Mouse (Mus musculus): Measurements from ENCODE around the gene Mcm2.

Gene Mcm2

DNA sequence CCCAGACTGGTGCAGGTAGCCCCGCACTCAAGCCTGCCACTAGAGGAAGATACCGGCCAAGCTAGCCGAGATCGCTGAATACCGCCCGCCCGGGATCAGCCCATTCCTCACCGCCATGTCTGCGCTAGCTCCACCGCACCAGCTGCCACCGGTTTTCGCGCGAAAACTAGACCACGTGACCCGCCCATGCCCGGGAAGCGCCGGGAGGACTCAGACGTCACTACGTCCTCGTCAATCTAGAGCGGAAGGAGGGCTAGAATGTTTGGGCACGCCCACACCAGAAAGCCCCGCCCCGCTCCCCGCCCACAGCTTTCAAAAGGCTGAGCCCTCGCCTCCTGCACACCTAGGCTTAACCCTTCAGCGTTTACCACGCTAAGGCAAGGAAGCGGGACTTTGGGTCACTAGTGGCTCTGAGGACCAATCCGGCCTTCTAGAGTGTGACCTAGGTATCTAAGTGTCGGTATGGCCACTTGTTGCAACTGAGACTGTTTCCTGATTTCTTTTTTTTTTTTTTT lies at the start of gene Mcm2:
Gene Mcm2 (minus strand): TSS at position 247 of the 515 bp plus-strand sequence.
- DNase-seq (ENCODE audit: low spot score) = peak; percentile 91

DNA sequence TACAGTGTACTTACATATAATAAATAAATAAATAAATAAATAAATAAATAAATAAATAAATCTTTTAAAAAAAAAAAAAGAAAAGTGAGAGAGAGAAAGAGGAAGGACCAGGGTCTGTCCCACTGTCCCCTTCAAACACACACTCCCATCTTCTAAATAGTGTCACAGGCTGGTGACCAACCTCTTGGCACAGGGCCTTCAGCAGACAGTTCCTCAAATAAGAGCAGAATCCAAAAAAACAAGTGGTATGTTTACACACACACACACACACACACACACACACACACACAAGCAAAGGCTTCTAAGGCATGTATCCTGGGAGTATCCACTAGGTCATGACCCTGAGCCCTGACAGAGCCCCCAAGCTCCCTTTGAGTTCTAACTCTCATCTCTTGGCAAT lies 49.2 kb upstream of the Mcm2 start:
- DNase-seq (ENCODE audit: low spot score) = no peak

DNA sequence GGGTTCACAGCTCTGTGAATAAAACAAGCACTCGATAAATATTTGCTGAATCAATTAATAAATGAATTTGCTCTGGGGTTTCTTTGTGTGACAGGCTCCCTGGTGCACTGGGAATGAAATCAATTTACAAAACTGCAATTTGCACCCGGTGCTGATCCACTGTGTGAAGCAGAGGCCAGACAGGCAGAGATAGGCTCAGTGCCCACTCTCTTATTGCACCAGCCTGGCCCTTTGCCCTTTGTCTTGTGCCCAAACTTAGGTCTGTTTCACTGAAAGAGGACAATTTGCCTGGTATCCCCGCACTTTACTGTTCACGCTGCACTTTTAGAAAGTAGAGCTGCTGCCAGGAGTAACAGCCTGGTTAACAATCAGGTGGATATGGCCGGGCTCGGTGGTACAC lies 47.9 kb upstream of the Mcm2 start:
- DNase-seq (ENCODE audit: low spot score) = no peak

DNA sequence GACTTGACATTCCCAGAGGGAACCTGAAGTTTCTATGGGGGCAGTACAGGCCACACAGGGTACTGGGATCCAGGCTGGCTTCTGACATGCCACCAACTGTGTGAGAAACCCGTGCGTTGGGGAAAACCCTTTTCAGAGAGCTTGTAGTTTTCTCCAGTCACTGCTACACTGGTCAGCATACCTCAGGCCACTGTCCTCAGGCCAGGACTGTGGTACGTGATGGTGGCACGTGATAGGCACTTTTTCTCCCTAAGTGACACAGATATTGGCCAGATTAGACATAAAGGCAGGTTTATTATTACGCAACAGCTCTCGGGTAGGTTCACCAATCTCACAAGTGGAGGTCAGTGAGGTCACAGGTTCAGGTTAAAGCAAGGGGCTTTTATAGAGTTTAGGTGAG lies 45.1 kb upstream of the Mcm2 start:
- DNase-seq (ENCODE audit: low spot score) = no peak

DNA sequence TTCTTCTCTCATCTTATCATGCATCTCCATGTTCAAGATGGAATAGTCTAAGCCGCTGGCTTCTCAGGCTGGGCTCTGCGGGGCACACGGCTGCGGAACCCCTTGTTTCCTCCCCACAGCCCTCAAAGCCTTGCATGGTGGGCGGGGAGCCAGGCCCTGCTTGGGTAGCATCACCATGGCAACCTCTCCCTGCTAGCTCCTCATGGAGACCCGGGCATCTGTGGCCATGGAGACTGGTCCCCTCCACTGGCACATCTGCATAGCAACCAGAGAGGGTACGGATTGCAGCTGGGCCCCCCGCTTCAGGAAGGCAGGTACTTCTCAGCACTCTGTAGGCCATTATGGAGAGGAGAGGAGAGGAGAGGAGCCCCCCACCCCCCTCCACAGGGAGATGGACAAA lies 44.0 kb upstream of the Mcm2 start:
- no peak for DNase-seq (ENCODE audit: low spot score)

DNA sequence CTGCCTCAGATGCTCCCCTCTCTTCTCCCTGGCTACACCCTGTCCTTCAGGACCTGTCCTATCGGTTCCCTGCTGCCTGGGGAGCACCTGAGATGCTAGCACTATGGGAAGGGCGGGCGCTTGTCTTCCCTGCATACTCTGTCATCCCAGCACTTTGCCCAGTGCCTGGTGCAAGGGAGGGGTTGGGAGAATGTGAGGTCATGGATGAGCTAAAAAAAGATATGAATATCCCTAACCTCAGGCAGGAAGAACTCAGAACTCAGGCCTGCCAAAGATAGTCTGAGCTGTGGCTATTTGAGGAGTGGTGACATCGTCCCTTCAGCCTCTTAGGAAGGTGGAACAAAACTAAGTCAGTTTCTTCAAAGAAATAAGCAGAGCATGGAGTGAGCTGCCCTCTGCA lies 43.0 kb upstream of the Mcm2 start:
- DNase-seq (ENCODE audit: low spot score) = no peak

DNA sequence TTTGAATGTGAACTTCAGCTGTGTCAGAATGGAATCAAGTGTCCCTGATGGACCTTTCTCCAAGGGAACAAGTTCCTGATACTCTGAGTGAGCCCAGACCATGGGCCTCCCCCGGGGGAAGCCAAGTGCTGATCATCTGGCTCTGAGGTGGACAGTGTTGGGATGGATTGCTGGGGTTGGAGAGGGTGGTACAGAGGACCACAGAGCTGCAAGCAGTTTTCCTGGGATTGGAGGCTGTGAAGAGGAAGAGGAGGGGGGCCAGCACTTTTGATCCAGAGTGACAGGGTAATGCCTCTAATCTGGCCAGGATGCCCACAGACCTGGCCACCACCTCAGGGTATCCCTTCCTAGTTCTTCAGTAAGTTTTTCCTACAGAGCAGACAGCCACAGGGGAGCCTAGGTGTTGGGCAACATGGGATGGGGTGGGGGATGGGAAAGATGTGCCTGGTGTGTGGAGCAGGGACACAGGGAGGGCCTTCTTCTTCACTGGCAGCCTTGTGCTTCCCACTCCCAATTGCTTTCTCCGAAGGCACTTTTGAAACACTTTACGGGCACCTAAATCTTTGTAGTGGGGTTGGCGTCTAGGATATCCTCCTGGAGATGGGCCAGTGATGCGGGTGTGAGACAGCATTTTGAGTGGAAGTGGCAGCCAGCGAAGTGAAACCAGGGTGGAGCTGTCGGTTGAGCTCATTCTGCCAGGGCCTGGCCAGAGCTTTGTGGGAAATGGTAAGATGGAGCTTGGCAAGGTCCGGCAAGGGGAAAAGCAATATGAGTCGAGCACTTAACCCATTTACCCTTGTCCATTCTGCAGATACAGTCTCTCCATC lies 41.7 kb upstream of the Mcm2 start:
- no peak for DNase-seq (ENCODE audit: low spot score)

DNA sequence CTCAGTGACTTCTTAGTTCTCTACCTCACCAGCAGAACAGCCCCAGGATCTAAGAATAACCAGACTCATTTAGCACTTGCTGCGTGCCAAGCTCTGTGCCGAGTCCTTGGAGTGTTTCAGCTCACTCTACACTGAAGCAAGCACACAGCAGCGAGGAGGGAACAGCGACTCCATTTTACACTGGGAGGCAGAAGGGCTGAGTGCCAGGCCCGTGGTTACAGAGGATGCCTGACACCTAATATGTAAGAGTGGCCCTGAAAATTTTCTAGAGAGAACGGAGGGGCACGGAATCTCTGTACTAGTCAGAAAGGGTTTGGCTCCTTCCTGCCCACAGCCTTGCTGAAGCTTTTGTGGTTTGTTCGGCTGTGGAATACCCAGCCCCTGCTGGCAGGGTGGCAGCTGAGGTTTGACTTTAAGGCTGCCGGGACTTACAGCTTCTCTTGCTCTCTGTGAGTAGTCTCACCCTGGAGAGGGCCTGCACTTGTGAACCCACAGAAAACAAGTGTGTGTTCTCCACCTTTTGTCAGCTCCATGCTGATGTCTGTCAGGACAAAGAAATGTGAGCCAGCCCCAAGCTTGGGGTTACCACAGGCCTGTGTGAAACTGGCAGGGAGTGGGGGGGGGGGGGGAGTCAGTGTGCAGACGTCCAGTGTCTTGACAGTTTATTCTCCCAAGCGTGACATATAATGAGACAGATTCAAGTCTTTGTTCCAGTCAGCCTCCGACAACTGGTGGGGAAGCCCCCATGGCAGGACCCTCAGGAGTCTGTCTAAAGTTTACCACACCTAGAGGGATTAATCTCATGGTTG lies 40.9 kb upstream of the Mcm2 start:
- DNase-seq (ENCODE audit: low spot score) = no peak

DNA sequence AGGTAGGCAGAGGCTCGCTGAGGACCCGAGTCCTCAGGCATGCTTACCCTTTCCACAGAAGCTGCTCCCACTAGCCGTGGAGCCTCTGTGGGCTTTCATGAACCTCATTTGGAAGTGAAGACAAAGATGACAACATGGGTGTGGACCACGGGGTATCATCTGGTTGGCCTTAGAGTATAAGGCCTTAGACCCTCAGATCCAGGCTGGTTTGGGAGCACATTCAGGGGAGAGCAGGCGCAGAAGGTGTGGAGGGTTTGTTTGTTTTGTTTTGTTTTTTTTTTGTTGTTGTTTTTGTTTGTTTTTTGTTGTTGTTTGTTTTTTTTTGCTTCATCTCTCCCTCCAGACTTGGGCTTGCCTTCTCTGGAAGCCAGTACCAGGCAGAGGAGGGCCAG lies 40.1 kb upstream of the Mcm2 start:
- no peak for DNase-seq (ENCODE audit: low spot score)

DNA sequence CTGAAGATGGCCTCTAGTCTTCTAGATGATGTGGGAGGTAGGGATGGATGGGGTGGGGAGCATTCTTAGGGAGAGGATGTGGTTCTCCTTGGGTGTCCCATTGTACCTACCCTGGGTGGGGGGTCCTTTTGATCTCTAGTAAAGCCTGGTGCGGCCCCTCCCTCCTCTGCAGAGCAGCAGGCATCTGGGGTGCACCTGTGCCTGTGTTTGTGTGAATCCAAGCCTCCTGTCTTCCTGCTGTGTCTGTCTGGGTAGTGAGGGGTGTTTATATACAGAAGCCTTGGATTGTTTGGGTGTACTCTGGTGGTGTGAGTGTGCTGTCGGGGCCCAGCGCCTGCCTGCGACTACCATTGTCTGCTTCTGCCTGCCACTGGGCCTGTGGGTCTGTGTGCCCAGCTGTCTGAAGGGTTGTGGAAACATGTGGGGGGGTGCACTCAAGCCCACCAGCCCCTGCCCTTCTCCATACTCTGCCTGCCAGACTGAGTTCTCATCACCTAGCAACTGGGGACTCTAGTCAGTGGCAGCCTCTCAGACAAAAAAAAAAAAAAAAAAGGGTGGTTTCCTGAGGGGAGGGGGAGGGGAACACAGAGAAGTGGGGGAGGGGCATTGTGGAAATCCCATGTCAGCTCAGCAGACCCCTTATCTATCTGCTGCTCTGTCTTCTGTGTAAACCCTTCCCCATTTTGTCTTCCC lies 39.5 kb upstream of the Mcm2 start:
- no peak for DNase-seq (ENCODE audit: low spot score)

DNA sequence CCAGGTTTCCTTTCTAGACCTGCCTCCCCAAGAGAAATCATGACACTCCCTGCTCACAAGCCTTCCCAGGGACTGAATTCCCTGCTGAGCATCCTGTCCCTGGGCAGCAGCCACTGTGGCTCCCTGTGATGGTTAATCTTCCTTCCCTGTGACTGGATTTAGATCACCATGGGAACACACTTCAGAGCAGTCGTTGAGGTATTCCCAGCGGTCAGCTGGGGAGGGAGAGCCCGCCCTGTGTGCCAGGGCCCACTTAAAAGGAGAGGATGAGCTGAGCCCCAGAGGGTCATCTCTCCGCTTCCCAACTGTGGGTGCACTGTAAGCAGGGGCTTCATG lies 38.6 kb upstream of the Mcm2 start:
- no peak for DNase-seq (ENCODE audit: low spot score)

DNA sequence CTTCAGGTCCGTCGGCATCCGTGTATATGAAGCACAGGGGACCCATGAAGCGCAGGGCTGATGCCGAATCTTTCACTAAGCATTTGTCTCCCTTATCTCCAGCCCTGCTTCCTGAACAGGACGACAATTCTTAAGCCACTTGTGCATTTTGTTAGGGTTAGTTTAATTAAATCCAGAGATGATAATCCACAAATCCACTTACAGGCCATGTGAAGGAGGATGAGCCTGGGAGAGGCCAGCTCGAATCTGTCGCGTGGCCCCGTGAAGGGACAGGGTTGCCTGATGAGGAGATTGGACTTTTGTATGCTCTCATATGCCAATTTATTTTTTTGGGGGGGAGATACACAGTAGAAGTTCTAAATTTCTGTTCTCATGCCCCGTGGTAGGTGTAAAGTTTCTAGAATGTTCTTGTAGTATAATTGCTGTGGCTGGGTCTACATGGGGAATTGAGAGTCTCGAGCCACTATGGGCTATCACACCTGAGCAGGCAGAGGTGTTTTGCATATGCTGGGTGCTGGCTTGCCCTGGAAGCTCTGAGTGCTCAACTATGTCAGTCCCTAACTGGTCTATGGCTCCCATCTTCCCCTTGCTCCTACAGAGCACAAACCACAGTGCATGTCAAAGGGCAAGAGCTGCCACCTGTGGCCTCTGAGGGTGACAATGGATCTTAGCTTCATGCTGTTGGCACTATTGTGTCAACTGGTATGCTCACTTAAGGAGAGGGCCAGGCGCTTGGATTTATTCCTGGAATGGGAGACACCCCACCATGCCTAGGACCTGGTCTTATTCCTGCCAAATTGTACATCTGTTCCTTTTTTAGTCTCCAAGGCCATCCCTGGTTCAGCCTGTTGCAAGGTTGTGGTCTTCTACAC lies 38.0 kb upstream of the Mcm2 start:
- no peak for DNase-seq (ENCODE audit: low spot score)

DNA sequence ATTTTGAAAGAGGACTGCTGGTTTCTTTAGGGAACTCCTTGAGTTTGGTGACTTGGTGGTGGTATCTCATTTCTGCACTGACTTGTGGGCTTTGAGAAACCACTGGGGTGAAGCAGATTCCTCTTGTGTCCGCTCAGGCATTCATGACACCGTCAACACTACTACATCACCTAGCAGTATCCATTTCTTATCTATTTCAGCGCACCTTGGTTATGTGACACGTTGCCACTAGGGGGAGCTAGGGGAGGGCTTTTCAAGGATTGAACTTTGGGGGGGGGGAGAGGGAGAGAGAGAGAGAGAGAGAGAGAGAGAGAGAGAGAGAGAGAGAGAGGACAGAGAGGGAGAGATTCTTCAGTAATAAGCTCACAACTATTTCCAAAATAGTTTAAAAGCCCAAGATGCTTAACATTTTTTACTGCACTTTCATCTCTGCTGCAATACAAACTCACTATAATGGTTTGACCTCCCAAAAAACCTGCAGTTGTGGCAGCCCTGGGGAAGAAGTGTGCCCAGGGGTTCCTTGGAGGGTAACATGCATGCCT lies 37.2 kb upstream of the Mcm2 start:
- DNase-seq (ENCODE audit: low spot score) = no peak

DNA sequence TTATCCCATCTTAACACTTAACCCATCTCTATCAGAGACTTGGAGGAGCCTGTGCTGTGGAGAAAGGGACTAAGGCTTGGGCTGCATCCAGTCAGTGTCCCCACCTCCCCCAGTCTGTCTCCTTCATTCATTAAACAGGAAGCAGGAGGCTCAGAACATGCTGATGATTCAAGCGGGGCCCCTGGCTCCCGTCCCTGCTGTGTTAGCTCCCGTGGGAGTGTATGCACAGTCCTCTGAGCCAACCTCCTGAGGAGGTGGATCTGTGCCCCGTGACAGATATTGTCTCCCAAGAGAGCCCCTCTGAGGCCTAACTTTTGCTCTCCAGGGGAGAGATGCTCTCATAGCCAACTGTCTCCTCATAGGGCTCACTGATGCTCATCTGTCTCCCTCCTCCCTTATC lies 36.2 kb upstream of the Mcm2 start:
- no peak for DNase-seq (ENCODE audit: low spot score)

DNA sequence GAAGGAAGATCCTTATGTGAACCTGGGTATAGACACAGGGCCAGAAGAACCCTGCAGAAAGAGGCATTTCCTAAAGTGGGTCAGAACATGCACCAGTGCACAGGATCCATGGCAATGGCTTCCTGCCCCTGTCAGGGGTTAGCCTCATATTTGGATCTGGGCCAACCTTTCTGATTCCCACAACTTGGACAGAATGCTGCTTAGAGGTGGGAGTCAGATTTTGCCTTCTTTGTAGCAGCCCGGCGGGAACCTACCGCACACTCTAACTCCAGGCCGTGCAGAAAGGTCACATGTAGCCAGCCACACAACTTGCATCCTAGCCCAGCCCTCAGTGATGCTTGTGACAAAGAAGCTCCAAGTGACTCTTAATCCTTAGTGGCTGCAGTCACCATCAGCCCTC lies 35.6 kb upstream of the Mcm2 start:
- no peak for DNase-seq (ENCODE audit: low spot score)

DNA sequence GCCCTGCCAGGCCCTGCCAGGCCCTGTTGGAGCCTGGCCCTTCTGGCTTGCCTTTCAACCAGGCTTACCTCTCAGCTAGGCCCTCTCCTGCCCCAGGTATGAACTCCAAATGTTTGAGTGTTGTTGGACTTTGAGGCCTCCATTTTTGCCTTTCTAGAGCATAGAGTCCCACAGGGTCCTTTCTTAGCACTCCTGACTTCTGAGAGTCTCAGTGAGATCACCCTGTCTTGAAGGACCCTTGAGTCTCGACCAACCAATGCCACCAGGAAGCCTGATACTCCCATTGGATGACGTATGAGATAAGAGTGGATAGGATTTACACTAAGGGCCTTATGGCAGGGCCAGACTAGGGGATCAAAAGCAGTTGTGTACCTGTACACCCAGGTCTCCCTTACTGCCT lies 32.9 kb upstream of the Mcm2 start:
- no peak for DNase-seq (ENCODE audit: low spot score)

DNA sequence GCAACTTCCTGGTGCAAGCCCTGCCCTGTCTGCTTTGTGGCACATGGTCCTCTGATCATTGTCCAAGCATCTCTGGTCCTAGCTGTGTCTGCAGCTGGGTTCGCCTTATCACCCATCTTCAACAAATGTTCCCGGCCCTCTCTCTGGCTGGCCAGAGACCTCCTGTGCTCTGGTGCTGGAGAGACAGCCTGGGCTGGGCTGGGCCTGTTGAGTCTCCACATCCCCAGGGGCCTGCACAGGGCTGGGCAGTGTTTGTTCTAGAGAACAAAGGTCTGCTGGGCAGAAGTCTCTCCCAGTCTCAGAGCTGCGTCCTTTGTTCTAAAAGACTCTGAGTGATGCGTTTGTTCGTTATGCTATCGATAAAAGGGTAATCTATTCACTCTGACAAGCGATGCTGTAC lies 31.5 kb upstream of the Mcm2 start:
- no peak for DNase-seq (ENCODE audit: low spot score)

DNA sequence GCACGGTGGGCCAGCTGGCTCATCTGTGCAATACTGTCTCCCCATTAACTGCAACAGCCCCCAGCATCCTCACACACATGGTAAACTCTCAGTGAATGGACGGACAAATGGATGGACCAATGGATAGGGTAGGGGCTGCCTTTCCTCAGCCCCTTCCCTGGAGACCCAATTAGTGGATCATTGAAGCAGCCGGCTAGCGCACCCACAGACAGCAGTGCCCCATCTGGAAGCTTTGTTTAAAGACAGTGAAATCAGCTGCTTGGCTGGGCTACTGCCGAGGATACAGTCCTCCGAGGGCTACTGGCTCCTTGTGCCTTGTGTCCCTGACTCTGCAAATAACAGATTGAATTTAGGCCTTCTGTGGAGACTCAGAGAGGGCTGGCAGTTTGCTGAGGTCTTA lies 30.9 kb upstream of the Mcm2 start:
- DNase-seq (ENCODE audit: low spot score) = no peak

DNA sequence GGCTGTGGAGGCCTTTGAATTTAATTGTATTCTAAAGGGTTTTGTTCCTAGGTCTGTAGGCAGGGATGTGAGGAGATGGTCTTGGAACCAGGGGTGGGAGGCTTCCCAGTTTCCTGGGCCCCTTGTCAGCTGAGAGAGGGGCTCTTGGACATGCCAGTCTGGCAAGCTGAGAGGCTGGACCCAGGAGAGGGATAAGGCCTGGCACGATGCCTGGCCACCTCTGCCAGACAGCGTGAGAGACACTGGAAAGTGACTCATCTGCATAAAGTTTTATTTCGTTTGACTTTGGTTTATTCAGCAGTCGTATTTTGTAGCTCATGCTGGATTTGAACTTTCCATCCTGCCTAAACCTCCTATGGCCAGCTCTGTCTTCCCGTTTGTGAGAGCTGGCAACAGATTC lies 30.0 kb upstream of the Mcm2 start:
- DNase-seq (ENCODE audit: low spot score) = no peak

DNA sequence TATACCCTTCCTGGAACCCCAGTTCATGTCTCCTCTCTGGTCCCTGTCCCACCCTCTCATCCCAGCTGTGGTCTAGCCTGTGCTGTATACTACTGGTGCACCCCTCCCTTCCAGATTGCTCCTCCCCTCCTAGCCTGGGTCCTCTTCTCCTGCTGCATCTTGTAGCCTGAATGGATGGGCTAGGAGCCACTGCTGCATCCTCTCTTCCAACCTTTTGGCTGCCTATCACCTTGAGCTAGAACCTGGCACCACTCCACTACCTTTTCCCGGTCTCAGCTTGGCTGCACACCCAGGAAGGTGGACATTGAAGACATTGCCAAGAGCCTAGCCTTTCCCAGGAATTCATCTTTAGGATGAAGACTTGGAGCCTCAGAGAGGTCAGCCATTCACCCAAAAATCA lies 29.4 kb upstream of the Mcm2 start:
- DNase-seq (ENCODE audit: low spot score) = no peak

DNA sequence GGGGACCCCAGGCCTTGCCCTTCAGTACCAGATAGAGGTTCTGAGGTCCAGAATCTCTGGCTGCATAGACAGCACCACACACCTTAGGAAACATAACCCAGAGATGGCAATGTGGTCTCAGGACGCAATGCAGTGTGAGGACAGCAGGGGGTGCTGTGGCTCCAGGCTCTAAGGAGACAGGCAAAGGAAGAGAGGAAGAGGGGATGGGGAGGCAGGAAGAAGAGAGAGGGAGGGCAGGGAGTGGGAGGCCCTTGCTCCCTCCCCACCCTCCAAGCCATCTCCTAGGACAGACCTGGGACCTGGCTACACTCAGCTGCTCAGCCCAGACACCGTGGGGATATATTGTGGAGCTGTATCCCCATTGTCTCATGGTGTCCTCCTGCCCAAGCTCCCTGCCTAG lies 29.0 kb upstream of the Mcm2 start:
- DNase-seq (ENCODE audit: low spot score) = no peak

DNA sequence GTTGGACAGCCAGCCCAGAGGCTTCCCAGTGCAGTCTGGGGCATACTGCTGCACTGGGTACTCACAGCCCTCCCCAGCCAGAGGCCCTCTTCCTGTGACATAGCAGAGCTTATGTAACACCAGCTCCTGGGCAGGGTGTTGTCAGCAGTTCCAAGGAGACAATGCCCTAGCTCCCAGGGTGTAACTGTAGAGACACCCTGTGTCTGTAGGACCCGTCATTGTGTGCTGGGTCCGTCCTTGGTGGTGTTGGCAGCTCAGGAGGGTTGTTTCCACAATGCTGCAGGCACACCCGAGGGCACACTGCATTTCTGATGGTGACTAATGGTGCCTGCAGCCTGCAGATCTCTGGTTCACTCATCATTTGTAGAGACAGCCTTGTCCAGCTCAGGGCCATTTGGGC lies 28.3 kb upstream of the Mcm2 start:
- DNase-seq (ENCODE audit: low spot score) = no peak

Data from ovary, adult 18-20 months (tissue).